Mouse (Mus musculus) thymus, adult 2 months (tissue): Measurements from ENCODE around the gene 1700018F24Rik. TPM values are rescaled to one million over a fixed set of nuclear protein-coding genes. Genes with fewer than 3 reads are reported as not detected.
A peak's percentile ranks its signal among the peaks of the same experiment; 100 is the strongest.
"Not testable (repeated sequence)": the region's sequence is repeated elsewhere in the genome, so short reads cannot be mapped to it uniquely, and the experiment has no call there.

Experiments used
- DNase-seq: peaks from one replicate; pipeline ENCODE4 v3.0.0; 2021
- H3K27ac ChIP-seq: fragments of 200-500 bp; 2 replicates; pipeline ENCODE4 v1.5.1; 2012; ENCODE audit warnings: low read length, control low read depth; ENCODE audit not compliant: control insufficient read depth, insufficient read depth
- H3K27me3 ChIP-seq: fragments of 200-500 bp; 2 replicates; pipeline ENCODE4 v1.6.1; 2012; ENCODE audit warnings: mild to moderate bottlenecking, low read length, moderate library complexity, mixed read lengths; ENCODE audit not compliant: control insufficient read depth, insufficient read depth
- H3K36me3 ChIP-seq: fragments of 200-500 bp; 2 replicates; pipeline ENCODE4 v1.6.1; 2012; ENCODE audit warnings: mild to moderate bottlenecking, low read length, moderate library complexity; ENCODE audit not compliant: control insufficient read depth, insufficient read depth
- H3K4me1 ChIP-seq: fragments of 200-500 bp; replicated peaks from 2 replicates; pipeline ENCODE4 v1.6.1; 2012; ENCODE audit warnings: low read length; ENCODE audit not compliant: control insufficient read depth, insufficient read depth
- H3K4me3 ChIP-seq: fragments of 200-500 bp; 2 replicates; pipeline ENCODE4 v1.5.1; 2012; ENCODE audit warnings: mild to moderate bottlenecking, low read length, control low read depth, moderate library complexity; ENCODE audit not compliant: control insufficient read depth, insufficient read depth
- CTCF ChIP-seq: fragments of 200-500 bp; IDR thresholded peaks from 2 replicates; pipeline ENCODE4 v1.5.1; 2012; ENCODE audit warnings: mild to moderate bottlenecking, control low read depth, low read length, moderate library complexity, borderline replicate concordance; ENCODE audit not compliant: control insufficient read depth, poor library complexity, insufficient read depth; ENCODE audit errors: extremely low read depth
- POLR2A ChIP-seq: fragments of 200-500 bp; IDR thresholded peaks from 2 replicates; pipeline ENCODE4 v1.6.1; 2012; ENCODE audit warnings: mild to moderate bottlenecking, low read length, control low read depth, moderate library complexity; ENCODE audit not compliant: control insufficient read depth, poor library complexity, insufficient read depth; ENCODE audit errors: extremely low read depth
- WGBS: fragments of 180-500 bp; shearing (Covaris S2); methylation state at CpG from one replicate; pipeline ENCODE4 v1.1.7; 2018; 5-methylcytosine and 5-hydroxymethylcytosine counted together
- polyA plus RNA-seq: library from polyadenylated mRNA; depleted of rRNA; stranded (reverse); fragments of >200 nt; gene quantifications from 2 replicates; pipeline ENCODE4 v1.2.3, GENCODE M21; 2012

Gene 1700018F24Rik
- polyA plus RNA-seq, 1 experiment = not detected

DNA sequence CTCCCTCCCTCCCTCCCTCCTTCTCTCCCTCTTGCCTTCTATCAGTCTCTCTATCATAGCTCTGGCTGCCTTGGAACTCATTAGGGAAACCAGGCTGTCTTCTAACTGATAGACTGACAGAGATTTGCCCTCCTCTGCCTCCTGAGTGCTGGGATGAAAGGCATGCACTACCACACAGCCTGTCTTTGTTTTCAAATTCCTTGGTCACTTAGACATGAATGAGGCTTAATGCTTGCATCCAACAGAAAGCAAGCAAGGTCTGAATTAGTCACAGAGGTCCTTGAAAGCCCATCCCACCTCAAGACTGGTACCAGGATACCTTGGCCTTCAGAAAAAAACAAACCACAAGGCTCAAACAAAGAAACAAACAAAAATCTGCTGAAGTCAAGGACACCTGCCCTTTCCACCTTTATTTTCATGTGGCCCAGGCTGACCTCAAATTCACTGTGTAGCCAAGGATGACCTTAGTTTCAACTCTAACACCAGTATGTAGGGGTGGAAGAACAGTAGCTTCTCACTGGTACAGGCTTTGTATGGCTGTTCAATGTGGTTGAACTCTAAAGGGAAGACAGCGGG is 22.1 kb downstream of the 1700018F24Rik start:
- TF ChIP-seq POLR2A (no peak), CTCF (no peak)
- Histone ChIP-seq H3K4me1 (no peaks in the 10 kb centered on the region), H3K27ac (no peak overlapping the region), H3K36me3 (no peaks in the 10 kb centered on the region), H3K4me3 (no peak overlapping the region), H3K27me3 (no peaks in the 10 kb centered on the region)
- no peak for DNase-seq
- 88% methylated on average over 1 of the region's 1 CpGs for WGBS

DNA sequence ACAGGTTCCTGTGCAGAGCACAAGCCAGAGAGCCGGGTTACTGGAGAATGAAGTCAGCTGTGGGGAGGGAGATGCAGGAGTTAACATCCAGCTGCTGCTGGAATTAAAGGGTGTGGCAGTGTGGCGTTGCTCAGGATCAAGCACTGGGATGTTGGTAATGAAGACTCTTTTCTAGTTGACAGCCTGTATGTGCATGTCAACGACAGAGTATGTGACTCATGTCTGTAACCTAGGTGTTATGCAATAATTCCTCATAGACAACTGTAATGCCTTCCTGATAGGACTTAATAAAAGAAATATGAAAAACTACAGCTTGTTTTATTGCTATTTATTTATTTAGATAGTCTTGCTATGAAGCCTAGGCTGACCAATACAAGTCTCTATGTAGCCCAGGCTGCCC is 26.1 kb downstream of the 1700018F24Rik start:
- no peaks in the 10 kb centered on the region for H3K27me3 ChIP-seq
- no peak for TF ChIP-seq POLR2A
- no peak for TF ChIP-seq CTCF

DNA sequence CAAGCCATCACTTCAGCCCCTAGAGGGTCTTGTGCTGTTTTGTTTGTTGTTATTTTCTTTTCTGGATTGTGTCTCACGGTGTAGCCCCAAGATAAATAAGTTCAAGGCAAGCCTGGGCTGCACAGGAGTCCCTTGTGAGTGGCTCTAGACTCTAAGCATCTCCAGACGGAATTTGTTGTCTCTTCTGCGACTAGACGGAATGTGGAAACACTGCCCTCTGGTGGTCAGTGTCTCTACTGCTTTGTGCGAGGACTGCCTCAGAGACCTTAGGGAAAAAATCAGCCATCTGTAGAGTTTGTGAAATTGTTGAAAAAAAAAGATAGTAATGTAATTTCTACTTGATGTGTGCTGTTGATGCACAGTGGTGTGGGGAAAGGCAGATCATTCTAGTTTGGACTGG is 26.9 kb downstream of the 1700018F24Rik start:
- Histone ChIP-seq H3K27ac (no peak overlapping the region), H3K27me3 (no peaks in the 10 kb centered on the region), H3K4me1 (no peaks in the 10 kb centered on the region), H3K4me3 (no peak overlapping the region), H3K36me3 (no peaks in the 10 kb centered on the region)
- peak; percentile 67 for DNase-seq
- WGBS = 4% methylated on average over 5 of the region's 5 CpGs
- TF ChIP-seq POLR2A = no peak
- TF ChIP-seq CTCF = no peak

More for the DNA sequence above, 26.1 kb downstream of the 1700018F24Rik start:
- no peak for DNase-seq
- Histone ChIP-seq H3K4me3 (no peak overlapping the region), H3K36me3 (no peaks in the 10 kb centered on the region), H3K4me1 (no peaks in the 10 kb centered on the region), H3K27ac (no peak overlapping the region)
- 74% methylated on average over 3 of the region's 3 CpGs for WGBS

DNA sequence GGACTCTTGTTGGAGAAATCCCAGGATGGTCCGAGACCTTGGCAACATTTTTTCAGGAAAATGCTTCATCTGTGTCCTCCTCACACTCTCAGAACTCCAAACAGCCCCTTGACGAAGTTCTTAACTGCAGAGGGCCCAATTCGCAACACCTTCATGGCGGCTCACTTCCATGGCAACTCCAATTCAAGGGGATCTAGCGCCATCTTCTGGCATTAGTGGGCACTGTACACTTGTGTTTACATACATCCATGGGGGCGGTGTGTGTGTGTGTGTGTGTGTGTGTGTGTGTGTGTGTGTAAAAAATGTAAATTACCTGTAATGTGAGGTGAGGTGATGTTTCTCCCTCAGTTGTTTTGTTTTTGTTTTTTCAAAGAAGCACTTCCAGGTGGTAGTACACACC is 28.6 kb downstream of the 1700018F24Rik start:
- Histone ChIP-seq H3K27ac (no peak overlapping the region), H3K36me3 (no peaks in the 10 kb centered on the region), H3K27me3 (no peaks in the 10 kb centered on the region), H3K4me3 (no peak overlapping the region), H3K4me1 (no peaks in the 10 kb centered on the region)
- TF ChIP-seq POLR2A (no peak), CTCF (no peak)
- 75% methylated on average over 6 of the region's 6 CpGs for WGBS
- no peak for DNase-seq

DNA sequence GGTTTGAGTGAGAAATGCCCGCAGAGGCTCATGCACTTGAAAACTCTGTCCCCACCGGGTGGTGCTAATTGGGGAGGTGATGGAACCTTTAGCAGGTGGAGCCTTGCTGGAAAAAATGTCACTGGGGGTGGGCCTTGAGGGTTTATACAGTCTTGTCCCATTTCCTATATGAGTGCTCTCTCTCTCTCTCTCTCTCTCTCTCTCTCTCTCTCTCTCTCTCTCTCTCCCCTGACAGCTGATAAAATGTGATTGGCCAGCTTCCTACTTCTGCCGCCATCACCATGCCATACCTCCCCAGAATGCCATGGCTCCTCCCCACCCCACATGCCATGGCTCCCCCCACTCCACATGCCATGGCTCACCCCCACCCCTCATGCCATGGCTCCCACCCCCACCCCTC is 32.3 kb downstream of the 1700018F24Rik start:
- no peak for DNase-seq
- Histone ChIP-seq H3K4me3 (no peak overlapping the region), H3K36me3 (no peaks in the 10 kb centered on the region), H3K27me3 (no peaks in the 10 kb centered on the region), H3K4me1 (no peaks in the 10 kb centered on the region), H3K27ac (no peak overlapping the region)
- no peak for TF ChIP-seq CTCF
- no peak for TF ChIP-seq POLR2A
- 37% methylated on average over 3 of the region's 3 CpGs for WGBS

DNA sequence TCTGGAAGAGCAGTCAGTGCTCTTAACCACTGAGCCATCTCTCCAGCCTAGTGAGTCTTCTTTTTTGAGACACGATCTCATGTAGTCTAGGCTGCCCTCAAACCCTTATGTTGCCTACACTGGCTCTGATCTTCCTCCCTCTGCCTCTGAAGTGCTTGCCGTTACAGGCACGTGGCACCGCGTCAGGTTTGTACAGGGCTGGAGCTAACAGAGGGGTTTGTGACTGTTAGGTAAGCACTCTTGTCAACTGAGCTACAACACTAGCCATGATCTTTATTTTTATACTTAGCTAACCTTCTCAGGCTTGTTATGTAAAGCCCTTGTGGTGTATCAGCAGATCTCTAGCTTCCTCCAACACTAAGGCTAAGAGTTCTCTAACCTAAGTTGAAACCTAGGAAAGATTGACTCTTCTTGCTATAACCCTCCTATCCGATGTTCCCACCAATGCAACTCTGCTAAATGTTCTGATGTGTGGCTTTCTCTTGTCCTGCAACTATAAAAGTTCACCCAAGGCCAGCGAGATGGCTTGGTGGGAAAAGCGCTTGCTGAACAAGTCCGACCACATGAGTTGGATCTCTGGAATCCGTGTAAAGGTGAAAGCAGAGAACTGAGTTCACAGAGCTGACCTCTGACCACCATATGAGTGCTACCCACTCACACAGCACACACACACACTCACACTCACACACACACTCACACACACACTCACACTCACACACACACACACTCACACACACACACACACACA is 39.2 kb downstream of the 1700018F24Rik start:
- Histone ChIP-seq H3K4me1 (peaks cover 7% of the 10 kb centered on the region), H3K27ac (no peak overlapping the region), H3K36me3 (no peaks in the 10 kb centered on the region), H3K27me3 (no peaks in the 10 kb centered on the region), H3K4me3 (no peak overlapping the region)
- DNase-seq = no peak
- 94% methylated on average over 10 of the region's 10 CpGs for WGBS
- no peak for TF ChIP-seq CTCF
- TF ChIP-seq POLR2A = no peak

DNA sequence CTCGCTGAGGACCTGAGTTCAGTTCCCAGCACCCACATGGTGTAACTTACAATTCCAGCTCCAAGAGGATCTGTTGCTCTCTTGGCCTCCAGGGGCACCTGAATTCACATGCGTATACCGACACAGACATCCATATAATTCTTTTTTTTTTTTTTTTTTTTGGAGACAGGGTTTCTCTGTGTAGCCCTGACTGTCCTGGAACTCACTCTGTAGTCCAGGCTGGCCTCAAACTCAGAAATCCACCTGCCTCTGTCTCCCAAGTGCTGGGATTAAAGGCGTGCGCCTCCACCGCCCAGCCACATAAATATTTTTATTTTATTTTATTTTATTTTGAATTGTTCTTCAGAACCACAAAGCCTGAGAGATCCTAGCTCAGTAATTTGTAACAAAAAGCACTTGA is 40.4 kb downstream of the 1700018F24Rik start:
- WGBS = 48% methylated on average over 6 of the region's 6 CpGs
- H3K4me3 ChIP-seq, H3K4me1 ChIP-seq, H3K36me3 ChIP-seq, H3K27me3 ChIP-seq, DNase-seq, H3K27ac ChIP-seq: not testable (repeated sequence)
